Mouse (Mus musculus) inflammation-experienced regulatory T-cells, adult 6 months (primary cell): ENCODE results near the gene I0C0044D17Rik. TPM values are rescaled to one million over a fixed set of nuclear protein-coding genes. Genes with fewer than 3 reads are reported as not detected.

Source experiments
- ATAC-seq: one replicate; pipeline ENCODE4 v1.8.0; 2017
- polyA plus RNA-seq, 3 experiments: library from polyadenylated mRNA; unstranded; fragments of 100-300 nt; shearing (Covaris generic); gene quantifications; one replicate each; pipeline ENCODE4 v1.2.1; 2017

I0C0044D17Rik gene
- polyA plus RNA-seq, 3 experiments from 2014 or later: not detected

- no peak for ATAC-seq
These were observed 46.8 kb downstream of the I0C0044D17Rik start for GRCm38 (mm10) chr4:98776721-98777427.

- no peak for ATAC-seq
These were observed 49.9 kb downstream of the I0C0044D17Rik start for GRCm38 (mm10) chr4:98773785-98774184.

Other genes starting within 250 kb of the I0C0044D17Rik start
- not detected for gene L1td1, start 97.1 kb downstream of the I0C0044D17Rik start, polyA plus RNA-seq
- gene Kank4, start 6.3 kb downstream of the I0C0044D17Rik start, polyA plus RNA-seq: not detected
- 10 to 100 TPM; 13.8 to 23.4 (median 17.3) TPM for gene Usp1, start 100.0 kb upstream of the I0C0044D17Rik start, polyA plus RNA-seq
- gene Angptl3, start 207.1 kb upstream of the I0C0044D17Rik start, polyA plus RNA-seq: not detected